Mouse (Mus musculus) heart, embryonic 11.5 days (tissue): Measurements from ENCODE around the gene Ccng1. TPM values are rescaled to one million over a fixed set of nuclear protein-coding genes. Genes with fewer than 3 reads are reported as not detected.
"Not testable (repeated sequence)": the region's sequence is repeated elsewhere in the genome, so short reads cannot be mapped to it uniquely, and the experiment has no call there.

Experiments
- ATAC-seq: fragments of 200-750 bp; cut with Nextera tagmentation; replicated peaks from 2 replicates; pipeline ENCODE4 v1.8.0; 2017; ENCODE audit warnings: moderate library complexity; ENCODE audit not compliant: insufficient number of reproducible peaks, low FRiP score, low TSS enrichment
- H3K27ac ChIP-seq: fragments of 300-500 bp; sonication (generic); 2 replicates; pipeline ENCODE4 v1.5.1; 2014; ENCODE audit warnings: mild to moderate bottlenecking, low read depth, low read length
- H3K27me3 ChIP-seq: fragments of 300-500 bp; sonication (generic); 2 replicates; pipeline ENCODE4 v1.6.1; 2014; ENCODE audit warnings: mild to moderate bottlenecking, low read length, mixed read lengths; ENCODE audit not compliant: control insufficient read depth, insufficient read depth
- H3K36me3 ChIP-seq: fragments of 300-500 bp; sonication (generic); 2 replicates; pipeline ENCODE4 v1.6.1; 2014; ENCODE audit warnings: mild to moderate bottlenecking, low read length, moderate library complexity, mixed read lengths; ENCODE audit not compliant: control insufficient read depth, insufficient read depth
- H3K4me1 ChIP-seq: fragments of 300-500 bp; sonication (generic); 2 replicates; pipeline ENCODE4 v1.6.1; 2014; ENCODE audit warnings: low read length; ENCODE audit not compliant: control insufficient read depth, insufficient read depth
- H3K4me2 ChIP-seq: fragments of 300-500 bp; sonication (generic); 2 replicates; pipeline ENCODE4 v1.6.1; 2014; ENCODE audit warnings: mild to moderate bottlenecking, moderate library complexity
- H3K4me3 ChIP-seq: fragments of 300-500 bp; sonication (generic); 2 replicates; pipeline ENCODE4 v1.5.1; 2014; ENCODE audit warnings: low read depth, low read length
- H3K9ac ChIP-seq: fragments of 300-500 bp; sonication (generic); 2 replicates; pipeline ENCODE4 v1.6.1; 2014; ENCODE audit warnings: mild to moderate bottlenecking, low read depth, low read length, moderate library complexity
- H3K9me3 ChIP-seq: fragments of 300-500 bp; sonication (generic); replicated peaks from 2 replicates; pipeline ENCODE4 v1.6.1; 2016; ENCODE audit warnings: low read length; ENCODE audit not compliant: control insufficient read depth
- WGBS: fragments of 180-500 bp; shearing (Covaris S2); extraction: QIAGEN DNeasy Blood & Tissue Kit; methylation state at CpG from one replicate; pipeline ENCODE4 v1.1.7; 2014; ENCODE audit not compliant: insufficient replicate concordance; 5-methylcytosine and 5-hydroxymethylcytosine counted together
- polyA plus RNA-seq: library from polyadenylated mRNA; unstranded; fragments of >200 nt; fragmentation: Nextera tagmentation; extraction: Ambion mirVana; gene quantifications from 2 replicates; pipeline ENCODE4 v1.2.1, GENCODE M21; 2014

Ccng1 gene
- polyA plus RNA-seq, 1 experiment from 2014 or later: 123 TPM

DNA sequence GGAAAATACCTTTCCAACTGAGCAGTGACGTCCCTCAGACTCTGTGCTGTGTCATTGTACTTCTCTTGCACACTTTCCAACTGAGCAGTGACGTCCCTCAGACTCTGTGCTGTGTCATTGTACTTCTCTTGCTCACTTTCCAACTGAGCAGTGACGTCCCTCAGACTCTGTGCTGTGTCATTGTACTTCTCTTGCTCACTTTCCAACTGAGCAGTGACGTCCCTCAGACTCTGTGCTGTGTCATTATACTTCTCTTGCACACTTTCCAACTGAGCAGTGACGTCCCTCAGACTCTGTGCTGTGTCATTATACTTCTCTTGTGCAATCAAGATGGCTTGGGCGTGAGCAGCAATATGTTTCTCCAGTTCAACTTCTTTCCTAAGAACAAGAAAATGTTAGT, 45.2 kb downstream of the Ccng1 start:
- H3K36me3 ChIP-seq: peaks cover 33% of the 10 kb centered on the region
- not testable (repeated sequence) for H3K4me3 ChIP-seq, ATAC-seq, H3K4me2 ChIP-seq, H3K27me3 ChIP-seq, H3K9ac ChIP-seq, H3K4me1 ChIP-seq, H3K27ac ChIP-seq, H3K9me3 ChIP-seq
- 86% methylated on average over 6 of the region's 6 CpGs for WGBS

Other genes starting within 250 kb of the Ccng1 start
- gene Mat2b, start 60.1 kb downstream of the Ccng1 start, polyA plus RNA-seq: 105 and 125 TPM in 2 replicates
- 60.1 and 63.6 TPM in 2 replicates for gene Hmmr, start 21.9 kb downstream of the Ccng1 start, polyA plus RNA-seq
- gene Nudcd2, start 21.6 kb downstream of the Ccng1 start, polyA plus RNA-seq: 129 and 130 TPM in 2 replicates